Mouse (Mus musculus) neural tube, embryonic 13.5 days (tissue): Measurements from ENCODE around the gene Clstn3. TPM values are rescaled to one million over a fixed set of nuclear protein-coding genes. Genes with fewer than 3 reads are reported as not detected.
"Not testable (repeated sequence)": the region's sequence is repeated elsewhere in the genome, so short reads cannot be mapped to it uniquely, and the experiment has no call there.

Experiments
- ATAC-seq: fragments of 200-750 bp; cut with Nextera tagmentation; 2 replicates; pipeline ENCODE4 v1.8.0; 2017; ENCODE audit warnings: low read depth, mild to moderate bottlenecking, moderate TSS enrichment, moderate library complexity
- H3K27ac ChIP-seq: fragments of 300-500 bp; sonication (generic); replicated peaks from 2 replicates; pipeline ENCODE4 v1.5.1; 2015; ENCODE audit warnings: moderate library complexity, mild to moderate bottlenecking, inconsistent platforms
- H3K27me3 ChIP-seq: fragments of 300-500 bp; sonication (generic); 2 replicates; pipeline ENCODE4 v1.6.1; 2015; ENCODE audit warnings: mild to moderate bottlenecking, inconsistent platforms
- H3K36me3 ChIP-seq: fragments of 300-500 bp; sonication (generic); 2 replicates; pipeline ENCODE4 v1.6.1; 2015; ENCODE audit warnings: mild to moderate bottlenecking, inconsistent platforms
- H3K4me1 ChIP-seq: fragments of 300-500 bp; sonication (generic); replicated peaks from 2 replicates; pipeline ENCODE4 v1.6.1; 2015; ENCODE audit warnings: inconsistent platforms
- H3K4me2 ChIP-seq: fragments of 300-500 bp; sonication (generic); 2 replicates; pipeline ENCODE4 v1.6.1; 2015; ENCODE audit warnings: inconsistent platforms, mild to moderate bottlenecking, moderate library complexity
- H3K4me3 ChIP-seq: fragments of 300-500 bp; sonication (generic); 2 replicates; pipeline ENCODE4 v1.5.1; 2015; ENCODE audit warnings: mild to moderate bottlenecking, inconsistent platforms
- H3K9ac ChIP-seq: fragments of 300-500 bp; sonication (generic); 2 replicates; pipeline ENCODE4 v1.6.1; 2015; ENCODE audit warnings: moderate library complexity, mild to moderate bottlenecking, inconsistent platforms
- H3K9me3 ChIP-seq: fragments of 300-500 bp; sonication (generic); 2 replicates; pipeline ENCODE4 v1.6.1; 2016; ENCODE audit warnings: inconsistent platforms
- WGBS: fragments of 180-500 bp; shearing (Covaris S2); methylation state at CpG from one replicate; pipeline ENCODE4 v1.1.7; 2015; 5-methylcytosine and 5-hydroxymethylcytosine counted together
- polyA plus RNA-seq: library from polyadenylated mRNA; unstranded; fragments of >200 nt; fragmentation: Nextera tagmentation; extraction: Ambion mirVana; gene quantifications from 2 replicates; pipeline ENCODE4 v1.2.1, GENCODE M21; 2015

Gene Clstn3
- polyA plus RNA-seq, 1 experiment from 2014 or later: 69.8 TPM

GRCm38 (mm10) chr6:124443338-124443737 lies 21.3 kb downstream of the Clstn3 start:
- Histone ChIP-seq H3K27ac (no peak overlapping the region), H3K27me3 (no peaks in the 10 kb centered on the region), H3K36me3 (peaks cover 72% of the 10 kb centered on the region), H3K9me3 (no peaks in the 10 kb centered on the region), H3K9ac (no peak overlapping the region), H3K4me1 (no peaks in the 10 kb centered on the region), H3K4me2 (no peak overlapping the region), H3K4me3 (no peak overlapping the region)
- WGBS: 93% methylated on average over 2 of the region's 2 CpGs
- ATAC-seq: no peak

GRCm38 (mm10) chr6:124436245-124436644 lies 28.3 kb downstream of the Clstn3 start:
- Histone ChIP-seq H3K4me2 (no peak overlapping the region), H3K4me3 (no peak overlapping the region), H3K27me3 (no peaks in the 10 kb centered on the region), H3K4me1 (peaks cover 3% of the 10 kb centered on the region), H3K9me3 (no peaks in the 10 kb centered on the region), H3K27ac (no peak overlapping the region), H3K9ac (no peak overlapping the region), H3K36me3 (peaks cover 80% of the 10 kb centered on the region)
- ATAC-seq: no peak
- 72% methylated on average over 7 of the region's 7 CpGs for WGBS

GRCm38 (mm10) chr6:124435173-124435572 lies 29.4 kb downstream of the Clstn3 start:
- Histone ChIP-seq H3K9me3 (no peaks in the 10 kb centered on the region), H3K4me2 (no peak overlapping the region), H3K4me3 (no peak overlapping the region), H3K27ac (no peak overlapping the region), H3K27me3 (no peaks in the 10 kb centered on the region), H3K4me1 (peaks cover 14% of the 10 kb centered on the region), H3K36me3 (peaks cover 74% of the 10 kb centered on the region), H3K9ac (no peak overlapping the region)
- WGBS: 80% methylated on average over 5 of the region's 5 CpGs
- no peak for ATAC-seq

GRCm38 (mm10) chr6:124433688-124434324 lies 30.8 kb downstream of the Clstn3 start:
- no peak overlapping the region for H3K9ac ChIP-seq
- no peak overlapping the region for H3K4me2 ChIP-seq
- peaks cover 66% of the 10 kb centered on the region for H3K36me3 ChIP-seq
- peaks cover 18% of the 10 kb centered on the region for H3K4me1 ChIP-seq
- no peaks in the 10 kb centered on the region for H3K27me3 ChIP-seq
- no peak for ATAC-seq
- no peaks in the 10 kb centered on the region for H3K9me3 ChIP-seq
- H3K27ac ChIP-seq: no peak overlapping the region
- 89% methylated on average over 8 of the region's 8 CpGs for WGBS
- no peak overlapping the region for H3K4me3 ChIP-seq

GRCm38 (mm10) chr6:124430784-124431495 lies 33.7 kb downstream of the Clstn3 start:
- H3K36me3 ChIP-seq: peaks cover 39% of the 10 kb centered on the region
- H3K9me3 ChIP-seq: no peaks in the 10 kb centered on the region
- no peak overlapping the region for H3K4me2 ChIP-seq
- WGBS: 40% methylated on average over 8 of the region's 8 CpGs
- H3K27ac ChIP-seq: peak overlapping the region; percentile 14; the same call in 1 of the 2 replicates
- H3K4me3 ChIP-seq: no peak overlapping the region
- peaks cover 27% of the 10 kb centered on the region for H3K4me1 ChIP-seq
- peak; percentile 27; the same call in 1 of the 2 replicates for ATAC-seq
- H3K27me3 ChIP-seq: no peaks in the 10 kb centered on the region
- no peak overlapping the region; the same call in 1 of the 2 replicates for H3K9ac ChIP-seq

- no peak overlapping the region for H3K9ac ChIP-seq
- 73% methylated on average over 3 of the region's 3 CpGs for WGBS
- ATAC-seq: 0 out of 2 replicates have a peak, but pooled peaks have one; percentile 24
These were observed 34.2 kb downstream of the Clstn3 start for GRCm38 (mm10) chr6:124430379-124430778.

GRCm38 (mm10) chr6:124427791-124428576 lies 36.6 kb downstream of the Clstn3 start:
- no peaks in the 10 kb centered on the region for H3K9me3 ChIP-seq
- peaks cover 13% of the 10 kb centered on the region for H3K36me3 ChIP-seq
- H3K4me2 ChIP-seq: no peak overlapping the region
- H3K4me1 ChIP-seq: peaks cover 27% of the 10 kb centered on the region
- H3K27me3 ChIP-seq: no peaks in the 10 kb centered on the region
- no peak for ATAC-seq
- H3K9ac ChIP-seq: no peak overlapping the region
- WGBS: 70% methylated on average over 5 of the region's 6 CpGs
- no peak overlapping the region for H3K27ac ChIP-seq
- H3K4me3 ChIP-seq: no peak overlapping the region

More at GRCm38 (mm10) chr6:124430379-124430778, 34.2 kb downstream of the Clstn3 start:
- no peaks in the 10 kb centered on the region for H3K9me3 ChIP-seq
- no peaks in the 10 kb centered on the region for H3K27me3 ChIP-seq
- H3K27ac ChIP-seq: 0 out of 2 replicates have a peak overlapping the region, but pooled peaks have one; percentile 14
- H3K4me2 ChIP-seq: no peak overlapping the region
- H3K36me3 ChIP-seq: peaks cover 35% of the 10 kb centered on the region
- H3K4me3 ChIP-seq: no peak overlapping the region
- H3K4me1 ChIP-seq: peaks cover 27% of the 10 kb centered on the region

- 86% methylated on average over 7 of the region's 7 CpGs for WGBS
- Histone ChIP-seq H3K36me3 (peaks cover 11% of the 10 kb centered on the region), H3K27me3 (no peaks in the 10 kb centered on the region), H3K9me3 (no peaks in the 10 kb centered on the region), H3K4me2 (no peak overlapping the region), H3K4me3 (no peak overlapping the region), H3K9ac (no peak overlapping the region), H3K27ac (no peak overlapping the region), H3K4me1 (peaks cover 27% of the 10 kb centered on the region)
- ATAC-seq: no peak
These were observed 37.3 kb downstream of the Clstn3 start for GRCm38 (mm10) chr6:124427289-124427688.

- Histone ChIP-seq H3K27ac (no peak overlapping the region), H3K9me3 (no peaks in the 10 kb centered on the region), H3K9ac (no peak overlapping the region), H3K4me1 (peaks cover 27% of the 10 kb centered on the region), H3K36me3 (peaks cover 7% of the 10 kb centered on the region), H3K4me2 (no peak overlapping the region), H3K27me3 (no peaks in the 10 kb centered on the region), H3K4me3 (no peak overlapping the region)
- ATAC-seq: no peak
- 84% methylated on average over 3 of the region's 3 CpGs for WGBS
These were observed 38.0 kb downstream of the Clstn3 start for GRCm38 (mm10) chr6:124426604-124427003.

GRCm38 (mm10) chr6:124425523-124425922 lies 39.1 kb downstream of the Clstn3 start:
- no peak overlapping the region for H3K4me3 ChIP-seq
- H3K4me1 ChIP-seq: peaks cover 16% of the 10 kb centered on the region; the same call in 1 of the 2 replicates
- no peaks in the 10 kb centered on the region; the same call in 1 of the 2 replicates for H3K36me3 ChIP-seq
- no peaks in the 10 kb centered on the region for H3K9me3 ChIP-seq
- ATAC-seq: no peak
- no peaks in the 10 kb centered on the region for H3K27me3 ChIP-seq
- H3K4me2 ChIP-seq: no peak overlapping the region
- no peak overlapping the region for H3K9ac ChIP-seq
- no peak overlapping the region for H3K27ac ChIP-seq
- WGBS: 79% methylated on average over 6 of the region's 6 CpGs

GRCm38 (mm10) chr6:124425042-124425441 lies 39.6 kb downstream of the Clstn3 start:
- ATAC-seq, H3K4me2 ChIP-seq, H3K36me3 ChIP-seq, H3K27me3 ChIP-seq, H3K9ac ChIP-seq, H3K4me3 ChIP-seq, H3K27ac ChIP-seq, H3K9me3 ChIP-seq: not testable (repeated sequence)
- H3K4me1 ChIP-seq: peaks cover 11% of the 10 kb centered on the region; the same call in 1 of the 2 replicates
- WGBS: 60% methylated on average over 7 of the region's 7 CpGs

- Histone ChIP-seq H3K4me1 (peaks cover 8% of the 10 kb centered on the region; the same call in 1 of the 2 replicates), H3K9me3 (no peaks in the 10 kb centered on the region), H3K27ac (no peak overlapping the region), H3K4me2 (no peak overlapping the region), H3K9ac (no peak overlapping the region), H3K27me3 (no peaks in the 10 kb centered on the region), H3K36me3 (no peaks in the 10 kb centered on the region), H3K4me3 (no peak overlapping the region)
- ATAC-seq: no peak
- WGBS: 68% methylated on average over 1 of the region's 1 CpGs
These were observed 40.5 kb downstream of the Clstn3 start for GRCm38 (mm10) chr6:124424068-124424498.
